Mouse (Mus musculus): ENCODE data around the gene Emc10. TPM values are rescaled to one million over a fixed set of nuclear protein-coding genes. Genes with fewer than 3 reads are reported as not detected.

Emc10 gene
- polyA plus RNA-seq, 1 experiment from 2014 or later = 154 TPM

DNA sequence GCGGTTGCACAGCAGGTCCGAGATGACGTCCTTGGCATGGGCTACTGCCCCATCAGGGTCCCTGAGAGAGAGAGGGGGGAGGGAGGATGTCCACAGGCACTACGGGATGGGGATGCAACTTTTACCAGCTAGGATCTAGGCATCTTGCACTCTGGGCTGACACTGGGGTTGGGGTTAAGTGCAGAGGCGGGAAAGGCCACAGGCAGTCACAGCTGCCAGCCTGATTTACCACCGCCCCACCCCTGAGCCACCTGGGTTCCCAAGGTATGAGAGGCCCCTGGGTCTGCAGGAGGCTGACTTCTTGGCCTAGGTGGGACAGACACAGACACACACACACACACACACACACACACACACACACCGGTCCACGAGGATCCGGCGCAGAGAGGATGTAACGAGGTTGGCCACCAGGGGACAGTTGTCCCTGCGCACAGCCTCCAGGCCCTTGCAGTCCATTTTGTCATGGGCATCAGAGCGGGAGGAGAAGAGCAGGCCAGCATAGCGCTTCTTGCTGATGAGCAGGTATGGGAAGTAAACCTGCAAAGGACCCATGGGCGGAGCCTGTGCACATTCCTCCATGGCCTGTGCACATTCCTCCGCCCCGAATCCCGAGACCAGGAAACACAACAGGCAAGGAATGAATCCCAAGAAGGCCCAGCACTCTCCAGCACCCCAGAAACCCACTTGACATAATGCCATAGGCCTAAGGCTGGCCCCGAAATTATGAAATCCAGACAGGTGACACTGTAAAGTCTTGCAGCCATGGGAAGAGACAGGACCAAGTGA is 38.5 kb upstream of the Emc10 start:
- Histone ChIP-seq H3K9me3 (replicated peaks; ENCODE audit: control insufficient read depth, low read length) (no peaks in the 10 kb centered on the region), H3K4me1 (ENCODE audit: control insufficient read depth, insufficient read depth, low read length) (no peaks in the 10 kb centered on the region), H3K4me2 (ENCODE audit: low read length) (no peak overlapping the region), H3K27ac (ENCODE audit: low read depth, low read length) (no peak overlapping the region), H3K36me3 (ENCODE audit: control insufficient read depth, insufficient read depth, low read length) (peaks cover 65% of the 10 kb centered on the region), H3K9ac (ENCODE audit: low read length) (no peak overlapping the region), H3K27me3 (replicated peaks; ENCODE audit: control insufficient read depth, insufficient read depth, low read length) (no peaks in the 10 kb centered on the region), H3K4me3 (ENCODE audit: low read depth, low read length) (no peak overlapping the region)
- ATAC-seq (no peak), DNase-seq (ENCODE audit: low spot score) (no peak)
- WGBS = 92% methylated on average over 19 of the region's 19 CpGs

DNA sequence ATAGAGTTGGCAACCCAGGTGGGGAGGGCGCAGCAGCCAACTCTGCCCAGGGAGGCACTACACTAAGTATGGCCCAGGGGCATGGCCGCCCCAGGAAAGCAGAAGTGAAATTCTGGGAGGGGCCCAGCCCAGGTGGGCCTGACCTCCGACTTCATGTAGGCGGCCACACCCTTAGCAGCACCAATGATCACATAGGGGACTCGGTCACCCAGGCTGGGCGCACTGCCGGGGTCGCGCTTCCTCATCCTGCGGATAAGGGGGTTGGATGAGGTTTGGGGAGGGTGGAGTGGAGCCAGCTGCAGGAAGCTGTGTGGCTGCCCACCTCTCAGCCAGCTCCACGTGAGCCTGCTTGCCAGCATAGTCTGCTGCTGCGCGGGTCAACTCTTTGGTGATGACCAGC is 37.9 kb upstream of the Emc10 start:
- peaks cover 59% of the 10 kb centered on the region for H3K36me3 ChIP-seq (ENCODE audit: control insufficient read depth, insufficient read depth, low read length)
- H3K4me3 ChIP-seq (ENCODE audit: low read depth, low read length) = no peak overlapping the region
- no peak overlapping the region for H3K27ac ChIP-seq (ENCODE audit: low read depth, low read length)
- no peaks in the 10 kb centered on the region for H3K27me3 ChIP-seq (replicated peaks; ENCODE audit: control insufficient read depth, insufficient read depth, low read length)
- DNase-seq (ENCODE audit: low spot score) (no peak), ATAC-seq (no peak)
- WGBS = 95% methylated on average over 13 of the region's 13 CpGs
- H3K4me2 ChIP-seq (ENCODE audit: low read length) = no peak overlapping the region
- H3K4me1 ChIP-seq (ENCODE audit: control insufficient read depth, insufficient read depth, low read length) = no peaks in the 10 kb centered on the region
- no peaks in the 10 kb centered on the region for H3K9me3 ChIP-seq (replicated peaks; ENCODE audit: control insufficient read depth, low read length)
- no peak overlapping the region for H3K9ac ChIP-seq (ENCODE audit: low read length)

DNA sequence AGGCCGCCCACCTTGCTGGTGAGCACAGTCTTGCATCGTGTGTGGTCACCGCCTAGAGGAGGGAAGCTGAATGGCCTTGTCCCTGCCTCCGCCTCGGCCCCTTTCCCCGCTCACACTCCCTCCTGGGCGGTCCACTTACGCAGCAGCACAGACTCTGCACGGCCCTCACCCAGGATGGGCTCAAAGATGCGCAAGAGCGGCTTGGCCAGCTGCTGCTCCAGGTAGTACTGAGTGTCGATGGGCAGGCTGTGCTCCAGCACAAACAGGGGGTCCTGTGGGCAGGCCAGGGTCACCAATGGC is 37.4 kb upstream of the Emc10 start:
- 70% methylated on average over 12 of the region's 12 CpGs for WGBS
- Histone ChIP-seq H3K9me3 (replicated peaks; ENCODE audit: control insufficient read depth, low read length) (no peaks in the 10 kb centered on the region), H3K4me3 (ENCODE audit: low read depth, low read length) (no peak overlapping the region), H3K9ac (ENCODE audit: low read length) (no peak overlapping the region), H3K4me2 (ENCODE audit: low read length) (no peak overlapping the region), H3K27ac (ENCODE audit: low read depth, low read length) (no peak overlapping the region), H3K27me3 (replicated peaks; ENCODE audit: control insufficient read depth, insufficient read depth, low read length) (0 out of 2 replicates have a peak, but pooled peaks cover under 1% of the 10 kb centered on the region), H3K36me3 (ENCODE audit: control insufficient read depth, insufficient read depth, low read length) (peaks cover 54% of the 10 kb centered on the region), H3K4me1 (ENCODE audit: control insufficient read depth, insufficient read depth, low read length) (no peaks in the 10 kb centered on the region)
- no peak for ATAC-seq
- no peak for DNase-seq (ENCODE audit: low spot score)

DNA sequence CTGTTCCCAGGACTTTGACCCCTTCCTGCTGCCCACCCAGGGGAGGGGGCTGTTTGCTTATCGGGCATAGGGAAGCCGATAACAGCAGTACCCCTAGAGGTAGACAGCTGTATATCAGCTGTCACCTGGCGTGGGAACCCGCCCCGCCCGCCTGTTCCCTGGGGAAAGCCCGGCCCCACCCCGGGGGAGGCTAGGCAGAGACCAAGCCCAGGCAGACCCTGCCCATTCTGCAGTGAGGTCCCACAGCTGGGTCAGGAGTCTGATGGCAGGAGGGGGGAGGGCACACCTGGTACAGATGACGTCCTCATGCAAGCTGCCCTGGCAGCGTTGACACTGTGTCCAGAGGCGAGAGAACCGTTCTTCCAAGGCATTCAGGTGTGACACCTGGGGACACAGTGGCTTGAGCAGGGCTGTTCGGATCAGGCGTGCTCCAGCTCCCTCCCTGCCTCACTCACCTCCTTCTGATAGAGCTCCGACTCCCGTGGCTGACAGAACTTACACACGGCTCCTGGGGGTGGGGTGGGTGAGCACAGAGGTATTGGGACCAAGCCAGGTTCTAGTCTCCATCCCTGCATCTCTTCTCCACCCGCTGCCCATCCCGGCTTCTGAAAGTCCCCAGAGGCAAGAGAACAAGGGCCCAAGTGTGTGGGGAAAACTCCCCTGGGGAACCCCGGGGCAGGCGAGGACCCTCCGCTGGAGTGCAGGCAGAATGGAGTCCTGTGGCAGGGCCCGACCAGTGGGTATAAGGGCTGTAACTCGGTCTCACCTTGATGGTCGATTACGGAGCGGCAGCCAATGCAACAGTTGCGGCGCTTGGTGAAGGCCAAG is 36.8 kb upstream of the Emc10 start:
- no peak overlapping the region for H3K27ac ChIP-seq (ENCODE audit: low read depth, low read length)
- H3K9ac ChIP-seq (ENCODE audit: low read length) = no peak overlapping the region
- H3K27me3 ChIP-seq (replicated peaks; ENCODE audit: control insufficient read depth, insufficient read depth, low read length) = 0 out of 2 replicates have a peak, but pooled peaks cover 6% of the 10 kb centered on the region
- no peak overlapping the region for H3K4me2 ChIP-seq (ENCODE audit: low read length)
- H3K4me3 ChIP-seq (ENCODE audit: low read depth, low read length) = no peak overlapping the region
- 83% methylated on average over 29 of the region's 29 CpGs for WGBS
- no peaks in the 10 kb centered on the region for H3K4me1 ChIP-seq (ENCODE audit: control insufficient read depth, insufficient read depth, low read length)
- DNase-seq (ENCODE audit: low spot score) = no peak
- ATAC-seq = no peak
- H3K9me3 ChIP-seq (replicated peaks; ENCODE audit: control insufficient read depth, low read length) = no peaks in the 10 kb centered on the region
- H3K36me3 ChIP-seq (ENCODE audit: control insufficient read depth, insufficient read depth, low read length) = peaks cover 48% of the 10 kb centered on the region

DNA sequence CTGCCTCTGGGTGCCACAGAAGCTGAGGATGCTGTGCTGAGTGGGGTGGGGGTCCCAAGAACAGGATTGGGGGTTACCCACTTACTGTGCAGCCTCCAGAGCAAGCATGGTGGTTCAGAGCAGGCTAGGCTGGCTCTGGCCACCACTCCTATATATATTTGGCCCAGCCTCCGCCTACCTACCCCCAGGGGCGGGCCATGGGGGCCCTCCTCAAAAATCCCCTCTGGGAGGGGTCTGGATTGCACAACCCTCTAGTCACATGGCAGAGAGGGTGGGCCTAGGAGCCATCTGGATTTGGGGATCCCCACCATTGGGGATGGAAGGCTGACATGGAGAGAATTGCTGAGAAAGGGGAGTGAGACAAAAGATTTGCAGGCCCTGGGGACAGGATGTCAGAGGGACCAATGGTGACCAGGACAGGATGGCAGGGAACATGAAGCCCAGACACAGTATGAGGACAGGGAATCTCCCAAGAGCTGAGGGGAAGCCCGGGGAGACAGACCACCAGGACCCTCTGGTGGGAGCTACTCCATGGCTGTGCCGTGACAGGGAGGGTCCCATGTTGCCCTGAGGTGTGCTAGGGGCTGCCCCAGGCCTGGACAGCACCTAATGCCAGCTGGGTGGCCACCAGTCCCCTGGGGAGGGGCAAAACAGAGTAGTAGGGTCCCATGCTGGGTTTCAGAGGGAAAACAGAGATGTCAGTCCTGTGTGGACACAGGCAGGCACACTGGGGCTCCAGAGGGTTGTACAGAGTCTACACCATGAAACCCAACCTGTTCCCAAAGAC is 35.8 kb upstream of the Emc10 start, which contains the start of gene Spib:
TSS of gene Spib (minus strand) at position 126 of the 787 bp plus-strand sequence.
- WGBS = 90% methylated on average over 4 of the region's 4 CpGs
- H3K27me3 ChIP-seq (replicated peaks; ENCODE audit: control insufficient read depth, insufficient read depth, low read length) = 0 out of 2 replicates have a peak, but pooled peaks cover 6% of the 10 kb centered on the region
- H3K9ac ChIP-seq (ENCODE audit: low read length) = no peak within 1 kb of the TSS
- no peak for ATAC-seq
- H3K36me3 ChIP-seq (ENCODE audit: control insufficient read depth, insufficient read depth, low read length) = peaks cover 39% of the 10 kb centered on the region
- H3K9me3 ChIP-seq (replicated peaks; ENCODE audit: control insufficient read depth, low read length) = no peaks in the 10 kb centered on the region
- H3K4me3 ChIP-seq (ENCODE audit: low read depth, low read length) = no peak within 1 kb of the TSS
- no peak for DNase-seq (ENCODE audit: low spot score)
- H3K4me2 ChIP-seq (ENCODE audit: low read length) = no peak within 1 kb of the TSS
- peaks cover 3% of the 10 kb centered on the region; the same call in 1 of the 2 replicates for H3K4me1 ChIP-seq (ENCODE audit: control insufficient read depth, insufficient read depth, low read length)
- no peak within 1 kb of the TSS for H3K27ac ChIP-seq (ENCODE audit: low read depth, low read length)

DNA sequence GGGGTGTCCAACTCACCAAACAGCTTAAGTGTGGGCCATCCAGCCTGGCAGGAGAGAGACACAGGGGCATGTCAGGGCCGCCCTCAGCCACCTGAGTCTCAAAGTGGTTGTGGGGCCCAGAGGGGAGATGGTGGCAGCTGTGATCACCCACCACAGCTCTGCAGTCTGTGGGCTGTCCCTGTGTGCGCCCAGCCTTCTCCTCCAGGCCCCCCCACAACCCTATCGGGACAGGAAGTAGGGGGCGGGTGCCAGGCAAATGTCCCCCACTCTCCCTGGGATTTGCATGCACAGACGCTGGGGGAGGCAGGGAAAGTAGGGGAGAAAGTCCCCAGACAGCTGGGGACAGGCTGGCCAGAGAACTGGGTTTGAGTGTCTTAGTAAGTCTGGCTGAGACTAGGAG is 34.9 kb upstream of the Emc10 start:
- WGBS = 46% methylated on average over 5 of the region's 5 CpGs
- no peak for DNase-seq (ENCODE audit: low spot score)
- no peak for ATAC-seq
- H3K36me3 ChIP-seq (ENCODE audit: control insufficient read depth, insufficient read depth, low read length) = peaks cover 29% of the 10 kb centered on the region
- 0 out of 2 replicates have a peak, but pooled peaks cover 6% of the 10 kb centered on the region for H3K27me3 ChIP-seq (replicated peaks; ENCODE audit: control insufficient read depth, insufficient read depth, low read length)
- peaks cover 3% of the 10 kb centered on the region; the same call in 1 of the 2 replicates for H3K4me1 ChIP-seq (ENCODE audit: control insufficient read depth, insufficient read depth, low read length)
- no peak overlapping the region for H3K9ac ChIP-seq (ENCODE audit: low read length)
- no peak overlapping the region for H3K27ac ChIP-seq (ENCODE audit: low read depth, low read length)
- H3K9me3 ChIP-seq (replicated peaks; ENCODE audit: control insufficient read depth, low read length) = no peaks in the 10 kb centered on the region
- no peak overlapping the region for H3K4me3 ChIP-seq (ENCODE audit: low read depth, low read length)
- no peak overlapping the region for H3K4me2 ChIP-seq (ENCODE audit: low read length)

DNA sequence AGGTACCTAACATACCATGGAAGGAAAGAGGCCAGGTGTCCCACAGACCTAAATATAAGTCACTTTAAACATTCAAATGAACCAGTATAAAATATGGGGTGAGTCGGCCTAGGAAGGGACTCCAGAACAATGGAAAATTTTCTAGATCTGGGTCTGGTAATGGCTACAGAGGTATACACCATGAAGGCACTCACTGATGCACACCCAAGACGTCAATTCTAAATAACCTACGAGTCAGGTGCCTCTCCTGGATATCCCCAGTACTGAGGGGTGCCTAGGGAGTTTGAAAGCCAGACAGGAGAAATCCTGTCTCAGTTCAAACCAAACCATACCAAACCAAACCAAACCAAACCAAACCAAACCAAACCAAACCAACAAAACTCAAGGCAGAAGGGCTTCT is 34.2 kb upstream of the Emc10 start:
- Histone ChIP-seq H3K27ac (ENCODE audit: low read depth, low read length) (no peak overlapping the region), H3K9ac (ENCODE audit: low read length) (no peak overlapping the region), H3K36me3 (ENCODE audit: control insufficient read depth, insufficient read depth, low read length) (peaks cover 22% of the 10 kb centered on the region; the same call in 1 of the 2 replicates), H3K27me3 (replicated peaks; ENCODE audit: control insufficient read depth, insufficient read depth, low read length) (0 out of 2 replicates have a peak, but pooled peaks cover 8% of the 10 kb centered on the region), H3K4me3 (ENCODE audit: low read depth, low read length) (no peak overlapping the region), H3K4me2 (ENCODE audit: low read length) (no peak overlapping the region), H3K9me3 (replicated peaks; ENCODE audit: control insufficient read depth, low read length) (no peaks in the 10 kb centered on the region), H3K4me1 (ENCODE audit: control insufficient read depth, insufficient read depth, low read length) (peaks cover 3% of the 10 kb centered on the region; the same call in 1 of the 2 replicates)
- WGBS = 77% methylated on average over 3 of the region's 3 CpGs
- DNase-seq (ENCODE audit: low spot score) = no peak
- ATAC-seq = no peak

DNA sequence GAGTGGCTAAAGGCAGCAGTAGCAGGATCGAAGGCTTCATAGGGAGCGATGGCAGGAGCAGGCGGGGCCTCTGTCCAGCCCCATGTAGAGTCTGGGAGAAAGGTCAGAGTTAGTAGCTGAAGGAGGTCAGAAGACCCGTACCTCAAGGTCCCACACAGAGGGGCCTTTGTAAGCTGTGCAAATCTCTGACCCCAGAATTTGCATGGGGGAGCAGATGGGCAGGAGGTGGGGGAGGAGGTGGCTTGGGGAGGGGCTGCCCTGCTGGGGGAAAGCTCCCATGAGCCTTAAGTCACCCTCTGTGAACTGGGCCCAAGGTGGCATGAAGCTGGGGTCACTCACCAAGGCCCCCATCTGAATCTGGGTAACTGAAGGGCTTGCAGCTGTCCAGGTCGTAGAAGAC is 33.2 kb upstream of the Emc10 start:
- Histone ChIP-seq H3K27me3 (replicated peaks; ENCODE audit: control insufficient read depth, insufficient read depth, low read length) (peaks cover 8% of the 10 kb centered on the region; the same call in 1 of the 2 replicates), H3K27ac (ENCODE audit: low read depth, low read length) (no peak overlapping the region), H3K36me3 (ENCODE audit: control insufficient read depth, insufficient read depth, low read length) (peaks cover 18% of the 10 kb centered on the region; the same call in 1 of the 2 replicates), H3K4me3 (ENCODE audit: low read depth, low read length) (no peak overlapping the region), H3K4me2 (ENCODE audit: low read length) (no peak overlapping the region), H3K9me3 (replicated peaks; ENCODE audit: control insufficient read depth, low read length) (no peaks in the 10 kb centered on the region), H3K4me1 (ENCODE audit: control insufficient read depth, insufficient read depth, low read length) (peaks cover 3% of the 10 kb centered on the region; the same call in 1 of the 2 replicates), H3K9ac (ENCODE audit: low read length) (no peak overlapping the region)
- ATAC-seq = no peak
- WGBS = 70% methylated on average over 5 of the region's 5 CpGs
- DNase-seq (ENCODE audit: low spot score) = no peak

Data from forebrain, embryonic 14.5 days (tissue).